Mouse (Mus musculus) cerebellum, adult 2 months (tissue): ENCODE data around the gene Clta. TPM values are rescaled to one million over a fixed set of nuclear protein-coding genes. Genes with fewer than 3 reads are reported as not detected.

ENCODE experiments used
- DNase-seq, 2 experiments: peaks; one replicate each; pipeline ENCODE4 v3.0.0; 2021
- H3K27ac ChIP-seq: fragments of 200-500 bp; 2 replicates; pipeline ENCODE4 v1.5.1; 2012; ENCODE audit warnings: low read length, control low read depth, inconsistent platforms; ENCODE audit not compliant: insufficient read depth
- H3K27me3 ChIP-seq: fragments of 200-500 bp; 2 replicates; pipeline ENCODE4 v1.6.1; 2012; ENCODE audit warnings: inconsistent platforms, mild to moderate bottlenecking, low read length, moderate library complexity; ENCODE audit not compliant: control insufficient read depth, insufficient read depth
- H3K4me1 ChIP-seq: fragments of 200-500 bp; 2 replicates; pipeline ENCODE4 v1.6.1; 2011; ENCODE audit warnings: low read length; ENCODE audit not compliant: control insufficient read depth, insufficient read depth
- H3K4me3 ChIP-seq: fragments of 200-500 bp; replicated peaks from 2 replicates; pipeline ENCODE3; 2011; ENCODE audit warnings: mild to moderate bottlenecking, low read depth, low read length, control low read depth; ENCODE audit not compliant: insufficient read depth
- CTCF ChIP-seq: fragments of 200-500 bp; IDR thresholded peaks from 2 replicates; pipeline ENCODE4 v1.5.1; 2011; ENCODE audit warnings: low read depth, mild to moderate bottlenecking, control low read depth, low read length, moderate library complexity, borderline replicate concordance; ENCODE audit not compliant: insufficient read depth
- POLR2A ChIP-seq: fragments of 200-500 bp; IDR thresholded peaks from 2 replicates; pipeline ENCODE4 v1.6.1; 2011; ENCODE audit warnings: low read length, control low read depth, borderline replicate concordance; ENCODE audit not compliant: insufficient read depth
- WGBS: fragments of 180-500 bp; shearing (Covaris S2); methylation state at CpG from one replicate; pipeline ENCODE4 v1.1.7; 2018; 5-methylcytosine and 5-hydroxymethylcytosine counted together
- polyA plus RNA-seq: library from polyadenylated mRNA; depleted of rRNA; stranded (reverse); fragments of >200 nt; gene quantifications from 2 replicates; pipeline ENCODE4 v1.2.3, GENCODE M21; 2012

Gene Clta
- polyA plus RNA-seq, 1 experiment, result 486 TPM

DNA sequence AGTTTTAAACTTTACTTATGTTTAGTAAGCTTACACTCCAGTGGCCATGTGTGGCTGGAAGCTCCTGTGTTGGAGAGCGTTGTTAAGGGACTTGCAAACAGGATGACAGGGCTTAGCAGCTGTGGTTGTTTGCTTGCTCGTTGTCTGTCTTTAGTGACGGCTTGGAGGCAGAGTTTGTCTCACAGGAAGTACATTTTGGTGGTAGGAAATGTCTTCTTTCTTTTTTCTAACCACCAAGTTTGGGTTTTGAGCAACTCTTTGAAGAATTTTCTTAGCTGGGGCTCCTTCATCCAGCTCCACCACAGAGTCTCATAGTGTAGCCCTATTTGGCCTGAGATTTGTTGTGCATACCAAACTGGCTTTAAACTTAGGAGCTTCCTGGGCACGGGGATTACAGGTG is 18.1 kb downstream of the Clta start:
- no peaks in the 10 kb centered on the region for H3K4me1 ChIP-seq
- no peak for DNase-seq
- TF ChIP-seq POLR2A, result no peak
- TF ChIP-seq CTCF, result no peak
- H3K27ac ChIP-seq, result no peak overlapping the region
- no peaks in the 10 kb centered on the region for H3K27me3 ChIP-seq
- 88% methylated on average over 4 of the region's 4 CpGs for WGBS
- H3K4me3 ChIP-seq, result no peak overlapping the region

DNA sequence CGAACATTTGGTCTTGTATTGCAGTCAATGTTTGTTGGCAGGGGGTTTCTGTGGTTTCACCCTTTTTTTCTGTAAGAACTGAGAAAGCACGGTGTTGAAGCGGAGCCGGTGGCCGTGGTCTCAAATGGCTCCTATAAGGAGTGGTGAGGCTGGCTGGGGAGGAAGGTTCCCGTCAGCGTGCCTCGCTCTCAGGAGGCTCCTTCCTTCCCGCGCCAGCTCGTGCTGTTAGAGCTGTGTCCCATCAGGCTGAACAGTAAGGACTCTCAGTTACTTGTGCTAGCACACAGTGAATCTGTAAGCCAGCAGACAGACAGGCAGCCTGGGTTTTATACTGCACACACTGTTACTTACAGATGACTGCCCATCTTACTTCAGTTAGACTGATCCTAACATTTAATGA is 18.5 kb downstream of the Clta start:
- Histone ChIP-seq H3K27ac (no peak overlapping the region), H3K27me3 (no peaks in the 10 kb centered on the region), H3K4me3 (no peak overlapping the region), H3K4me1 (no peaks in the 10 kb centered on the region)
- no peak for DNase-seq
- WGBS, result 84% methylated on average over 11 of the region's 11 CpGs
- TF ChIP-seq POLR2A (no peak), CTCF (no peak)

DNA sequence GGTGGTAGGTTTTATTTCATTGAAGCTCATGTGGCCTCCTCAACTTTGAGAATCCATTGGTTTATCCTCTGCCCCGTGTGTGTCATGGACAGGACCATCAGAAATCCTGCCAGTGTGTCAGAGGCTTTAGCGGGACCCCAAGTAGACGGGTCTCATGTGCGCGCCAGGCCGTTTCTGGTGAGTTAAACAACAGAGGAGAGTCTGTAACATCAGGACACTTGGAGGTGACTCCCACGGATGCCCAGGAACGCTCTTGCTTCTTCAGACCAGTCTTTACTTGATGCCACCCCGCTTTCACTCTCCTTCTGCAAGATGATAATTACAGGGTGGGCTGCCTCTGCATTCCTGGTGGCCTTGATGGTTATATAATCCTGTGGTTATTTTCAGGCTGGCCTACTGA is 19.4 kb downstream of the Clta start:
- peak in 1 of 2 experiments; percentile 8 for DNase-seq
- Histone ChIP-seq H3K27ac (no peak overlapping the region), H3K4me1 (no peaks in the 10 kb centered on the region), H3K27me3 (no peaks in the 10 kb centered on the region), H3K4me3 (no peak overlapping the region)
- 95% methylated on average over 9 of the region's 9 CpGs for WGBS
- TF ChIP-seq POLR2A, result no peak
- no peak for TF ChIP-seq CTCF

DNA sequence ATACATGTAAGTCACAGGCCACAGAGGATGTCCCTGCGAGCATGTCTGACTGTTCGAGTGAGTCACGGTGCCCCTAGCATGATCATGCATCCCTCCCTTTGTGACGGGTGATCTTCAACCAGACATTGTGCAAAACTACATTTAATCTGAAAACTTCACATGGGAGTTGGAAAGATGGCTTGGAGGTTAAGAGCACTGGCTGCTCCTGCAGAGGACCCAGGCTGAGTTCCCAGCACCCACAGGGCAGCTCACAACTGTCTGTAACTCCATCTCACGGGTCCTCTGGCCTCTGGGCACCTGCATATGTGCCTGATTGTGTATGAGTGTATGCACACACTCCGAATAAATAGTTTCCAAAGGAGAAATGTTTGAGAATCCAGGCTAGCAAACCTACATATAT is 20.0 kb downstream of the Clta start:
- 94% methylated on average over 6 of the region's 6 CpGs for WGBS
- no peak for TF ChIP-seq POLR2A
- TF ChIP-seq CTCF, result no peak
- peak in 1 of 2 experiments; percentile 3 for DNase-seq
- Histone ChIP-seq H3K27ac (no peak overlapping the region), H3K4me1 (no peaks in the 10 kb centered on the region; the same call in 1 of the 2 replicates), H3K4me3 (no peak overlapping the region), H3K27me3 (no peaks in the 10 kb centered on the region)

DNA sequence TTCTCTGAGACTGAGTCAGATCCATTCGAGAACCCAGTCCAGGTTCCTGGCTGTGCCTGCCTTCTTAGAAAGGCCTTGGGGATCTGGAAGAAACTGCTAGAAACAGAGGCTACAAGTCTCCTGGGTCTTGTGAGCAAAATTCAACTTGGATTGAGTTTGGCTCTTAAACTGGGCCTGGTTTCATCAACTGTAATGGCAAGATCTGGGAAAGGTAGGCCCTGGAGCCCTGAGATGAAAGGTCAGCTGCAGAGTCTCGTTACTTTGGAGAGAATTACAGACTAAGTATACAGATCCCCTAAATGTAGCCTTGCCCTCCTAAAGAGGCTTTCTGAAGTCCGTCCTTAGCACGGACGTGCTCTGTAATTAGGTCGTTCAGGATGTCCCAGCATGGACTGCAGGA is 21.3 kb downstream of the Clta start:
- no peak overlapping the region for H3K27ac ChIP-seq
- no peak for TF ChIP-seq POLR2A
- TF ChIP-seq CTCF, result no peak
- 92% methylated on average over 6 of the region's 6 CpGs for WGBS
- no peaks in the 10 kb centered on the region for H3K27me3 ChIP-seq
- H3K4me1 ChIP-seq, result peaks cover 3% of the 10 kb centered on the region
- no peak for DNase-seq
- no peak overlapping the region for H3K4me3 ChIP-seq

DNA sequence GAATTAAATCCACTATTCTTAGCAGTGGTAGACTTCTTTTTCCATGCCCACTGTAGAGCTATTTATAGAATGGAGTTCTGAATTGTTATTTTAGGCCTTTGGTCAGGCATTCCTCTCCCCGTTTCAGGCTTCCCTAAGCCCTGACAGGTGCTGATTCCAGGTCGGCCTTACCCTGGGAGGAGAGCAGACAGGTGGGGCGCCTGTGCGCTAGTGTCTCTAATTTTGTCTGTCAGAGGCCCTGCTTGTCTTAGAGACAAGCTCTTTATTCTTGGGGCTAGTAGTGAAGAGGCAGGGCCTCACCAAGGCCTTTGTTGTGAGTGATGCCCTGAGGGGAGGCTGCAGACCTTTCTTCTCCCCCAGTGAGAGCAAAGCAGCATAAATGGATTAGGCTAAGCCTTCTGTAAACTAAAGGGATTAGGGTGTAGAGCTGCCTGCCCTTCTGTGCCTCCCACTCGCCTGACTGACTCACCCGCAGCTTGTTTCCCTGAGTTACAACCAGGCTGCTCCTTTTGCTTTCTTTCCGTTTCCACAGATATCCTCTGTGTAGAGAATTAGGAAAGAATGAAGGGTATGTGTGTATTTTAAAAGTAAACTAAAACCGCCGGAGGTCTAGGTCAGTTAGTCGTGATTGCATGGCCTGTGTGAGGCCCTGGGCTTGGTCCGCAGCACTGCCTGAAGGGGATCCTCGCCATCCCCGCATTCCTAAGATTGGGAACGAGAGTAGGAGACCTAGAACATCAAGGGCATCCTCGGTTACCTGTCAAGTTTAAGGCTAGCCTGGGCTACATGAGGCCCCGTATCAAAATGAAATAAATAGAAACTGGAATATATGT is 24.3 kb downstream of the Clta start:
- TF ChIP-seq CTCF, result no peak
- no peak for TF ChIP-seq POLR2A
- H3K4me3 ChIP-seq, result no peak overlapping the region
- peak; percentile 30 to 56 for DNase-seq
- H3K27ac ChIP-seq, result no peak overlapping the region
- H3K27me3 ChIP-seq, result no peaks in the 10 kb centered on the region
- H3K4me1 ChIP-seq, result peaks cover 9% of the 10 kb centered on the region
- 55% methylated on average over 16 of the region's 16 CpGs for WGBS

DNA sequence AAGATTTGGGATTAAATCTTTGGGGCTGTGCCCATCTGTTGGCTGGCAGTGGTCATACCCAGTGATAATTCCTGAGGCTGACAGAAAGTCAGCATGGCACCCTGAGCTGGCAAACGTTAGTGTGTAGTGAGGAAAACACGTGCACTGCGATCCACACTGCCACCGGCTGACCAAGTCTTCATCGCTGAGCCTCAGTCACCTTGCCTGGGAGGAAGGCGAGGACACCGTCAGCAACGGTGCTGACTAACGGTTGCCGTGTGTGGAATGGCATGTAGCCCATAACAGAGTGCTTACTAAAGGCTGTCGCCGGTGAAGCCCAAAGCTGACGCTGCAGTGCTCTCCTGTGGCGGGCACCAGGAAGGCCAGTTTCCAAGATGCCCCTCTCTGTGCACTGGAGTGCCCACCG is 25.4 kb downstream of the Clta start:
- 13% methylated on average over 15 of the region's 15 CpGs for WGBS
- H3K4me3 ChIP-seq, result no peak overlapping the region
- peak; percentile 56 to 73 for DNase-seq
- H3K27me3 ChIP-seq, result no peaks in the 10 kb centered on the region
- H3K27ac ChIP-seq, result no peak overlapping the region
- no peak for TF ChIP-seq POLR2A
- no peak for TF ChIP-seq CTCF
- peaks cover 9% of the 10 kb centered on the region for H3K4me1 ChIP-seq

DNA sequence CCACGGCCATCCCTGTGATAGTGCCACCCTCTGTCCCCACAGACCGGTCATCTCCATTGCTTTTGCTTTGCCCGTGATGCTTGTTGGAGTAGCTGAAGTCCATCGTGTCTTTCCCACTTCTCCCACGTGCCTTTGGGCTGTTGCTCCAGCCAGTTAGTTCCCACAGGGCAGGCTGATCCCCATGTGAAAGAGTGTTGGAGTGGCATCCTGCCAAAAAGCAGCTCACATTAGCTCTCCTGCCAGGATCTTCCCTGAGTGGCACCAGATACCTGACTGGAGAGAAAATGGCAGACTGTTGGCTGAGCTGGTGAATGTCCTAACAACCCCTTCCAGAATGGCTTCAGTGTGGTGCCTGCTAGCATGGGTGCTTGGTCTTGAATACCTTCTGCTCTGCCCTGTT is 27.3 kb downstream of the Clta start:
- Histone ChIP-seq H3K4me3 (no peak overlapping the region), H3K27ac (no peak overlapping the region), H3K4me1 (peaks cover 9% of the 10 kb centered on the region), H3K27me3 (no peaks in the 10 kb centered on the region)
- TF ChIP-seq CTCF (no peak), POLR2A (no peak)
- peak; percentile 62 to 75 for DNase-seq
- WGBS, result 33% methylated on average over 5 of the region's 5 CpGs
